Mouse (Mus musculus): ENCODE data around the gene Aqp5. TPM values are rescaled to one million over a fixed set of nuclear protein-coding genes. Genes with fewer than 3 reads are reported as not detected.

The Aqp5 gene
- total RNA-seq, 1 experiment, result 2.9 TPM

GRCm38 (mm10) chr15:99549901-99550300 lies 40.7 kb upstream of the Aqp5 start:
- DNase-seq (ENCODE audit: low read depth, low spot score), result peak; percentile 69
- H3K9ac ChIP-seq (ENCODE audit: insufficient read depth, low read depth, low read length, poor library complexity, severe bottlenecking), result no peak overlapping the region
- in situ Hi-C loops (cut with MboI; ENCODE audit: low sequenced_read_pairs in 2 of 2, unreplicated experiment in 2 of 2), result no loop called here
- peaks cover 2 to 12% of the 10 kb centered on the region in 2 experiments; a peak in 3 of 4 replicates for H3K4me1 ChIP-seq (ENCODE audit: control insufficient read depth in 2 of 2, insufficient read depth in 2 of 2, low read length in 2 of 2, poor library complexity in 1 of 2)
- H3K4me3 ChIP-seq (ENCODE audit: insufficient read depth in 1 of 2, low read depth in 1 of 2, low read length in 2 of 2, poor library complexity in 1 of 2, severe bottlenecking in 1 of 2), result no peak overlapping the region
- H3K27ac ChIP-seq (ENCODE audit: insufficient read depth, low read depth, low read length, poor library complexity, severe bottlenecking), result no peak overlapping the region
- TF ChIP-seq ZNF384 (IDR thresholded peaks at IDR 0.05; ENCODE audit: low read depth, low read length) (no peak), ZC3H11A (IDR thresholded peaks at IDR 0.05; ENCODE audit: borderline replicate concordance, low read depth, low read length) (no peak), CHD2 (IDR thresholded peaks at IDR 0.05; ENCODE audit: low read depth, low read length) (no peak), HCFC1 (IDR thresholded peaks at IDR 0.05; ENCODE audit: borderline replicate concordance, insufficient read depth, low read length) (no peak), MAFK (IDR thresholded peaks at IDR 0.05; ENCODE audit: insufficient read depth, low read depth, low read length) (no peak)
- H3K36me3 ChIP-seq (ENCODE audit: control insufficient read depth, insufficient read depth, low read length, poor library complexity, severe bottlenecking), result no peaks in the 10 kb centered on the region
- H3K9me3 ChIP-seq (ENCODE audit: control insufficient read depth, insufficient read depth, low read depth, low read length), result no peaks in the 10 kb centered on the region

- in situ Hi-C loops (cut with MboI; ENCODE audit: low sequenced_read_pairs in 2 of 2, unreplicated experiment in 2 of 2), result no loop called here
- TF ChIP-seq ZC3H11A (IDR thresholded peaks at IDR 0.05; ENCODE audit: borderline replicate concordance, low read depth, low read length) (no peak), CHD2 (IDR thresholded peaks at IDR 0.05; ENCODE audit: low read depth, low read length) (no peak), ZNF384 (IDR thresholded peaks at IDR 0.05; ENCODE audit: low read depth, low read length) (no peak), MAFK (IDR thresholded peaks at IDR 0.05; ENCODE audit: insufficient read depth, low read depth, low read length) (no peak), HCFC1 (IDR thresholded peaks at IDR 0.05; ENCODE audit: borderline replicate concordance, insufficient read depth, low read length) (no peak)
- no peaks in the 10 kb centered on the region for H3K36me3 ChIP-seq (ENCODE audit: control insufficient read depth, insufficient read depth, low read length, poor library complexity, severe bottlenecking)
- H3K9ac ChIP-seq (ENCODE audit: insufficient read depth, low read depth, low read length, poor library complexity, severe bottlenecking), result no peak overlapping the region
- DNase-seq (ENCODE audit: low read depth, low spot score), result no peak
- peaks cover 2 to 12% of the 10 kb centered on the region in 2 experiments; a peak in 3 of 4 replicates for H3K4me1 ChIP-seq (ENCODE audit: control insufficient read depth in 2 of 2, insufficient read depth in 2 of 2, low read length in 2 of 2, poor library complexity in 1 of 2)
- H3K9me3 ChIP-seq (ENCODE audit: control insufficient read depth, insufficient read depth, low read depth, low read length), result no peaks in the 10 kb centered on the region
- H3K27ac ChIP-seq (ENCODE audit: insufficient read depth, low read depth, low read length, poor library complexity, severe bottlenecking), result no peak overlapping the region
- H3K4me3 ChIP-seq (ENCODE audit: insufficient read depth in 1 of 2, low read depth in 1 of 2, low read length in 2 of 2, poor library complexity in 1 of 2, severe bottlenecking in 1 of 2), result no peak overlapping the region
Measured at GRCm38 (mm10) chr15:99553767-99554166, 36.8 kb upstream of the Aqp5 start.

- H3K36me3 ChIP-seq (ENCODE audit: control insufficient read depth, insufficient read depth, low read length, poor library complexity, severe bottlenecking), result no peaks in the 10 kb centered on the region
- in situ Hi-C loops (cut with MboI; ENCODE audit: low sequenced_read_pairs in 2 of 2, unreplicated experiment in 2 of 2), result no loop called here
- no peak for DNase-seq (ENCODE audit: low read depth, low spot score)
- TF ChIP-seq HCFC1 (IDR thresholded peaks at IDR 0.05; ENCODE audit: borderline replicate concordance, insufficient read depth, low read length) (no peak), ZNF384 (IDR thresholded peaks at IDR 0.05; ENCODE audit: low read depth, low read length) (no peak), MAFK (IDR thresholded peaks at IDR 0.05; ENCODE audit: insufficient read depth, low read depth, low read length) (no peak), ZC3H11A (IDR thresholded peaks at IDR 0.05; ENCODE audit: borderline replicate concordance, low read depth, low read length) (no peak), CHD2 (IDR thresholded peaks at IDR 0.05; ENCODE audit: low read depth, low read length) (no peak)
- no peaks in the 10 kb centered on the region for H3K9me3 ChIP-seq (ENCODE audit: control insufficient read depth, insufficient read depth, low read depth, low read length)
- H3K4me1 ChIP-seq (ENCODE audit: control insufficient read depth in 2 of 2, insufficient read depth in 2 of 2, low read length in 2 of 2, poor library complexity in 1 of 2), result peaks cover 4 to 9% of the 10 kb centered on the region in 2 experiments; a peak in 2 of 4 replicates
- no peak overlapping the region for H3K4me3 ChIP-seq (ENCODE audit: insufficient read depth in 1 of 2, low read depth in 1 of 2, low read length in 2 of 2, poor library complexity in 1 of 2, severe bottlenecking in 1 of 2)
- no peak overlapping the region for H3K9ac ChIP-seq (ENCODE audit: insufficient read depth, low read depth, low read length, poor library complexity, severe bottlenecking)
- H3K27ac ChIP-seq (ENCODE audit: insufficient read depth, low read depth, low read length, poor library complexity, severe bottlenecking), result no peak overlapping the region
Measured at GRCm38 (mm10) chr15:99558947-99559346, 31.6 kb upstream of the Aqp5 start.

GRCm38 (mm10) chr15:99560246-99560645 lies 30.3 kb upstream of the Aqp5 start:
- Histone ChIP-seq H3K9ac (ENCODE audit: insufficient read depth, low read depth, low read length, poor library complexity, severe bottlenecking) (no peak overlapping the region), H3K27ac (ENCODE audit: insufficient read depth, low read depth, low read length, poor library complexity, severe bottlenecking) (no peak overlapping the region), H3K4me1 (ENCODE audit: control insufficient read depth in 2 of 2, insufficient read depth in 2 of 2, low read length in 2 of 2, poor library complexity in 1 of 2) (peaks cover 4 to 17% of the 10 kb centered on the region in 2 experiments; a peak in 2 of 4 replicates), H3K4me3 (ENCODE audit: insufficient read depth in 1 of 2, low read depth in 1 of 2, low read length in 2 of 2, poor library complexity in 1 of 2, severe bottlenecking in 1 of 2) (no peak overlapping the region), H3K9me3 (ENCODE audit: control insufficient read depth, insufficient read depth, low read depth, low read length) (no peaks in the 10 kb centered on the region), H3K36me3 (ENCODE audit: control insufficient read depth, insufficient read depth, low read length, poor library complexity, severe bottlenecking) (no peaks in the 10 kb centered on the region)
- no peak for DNase-seq (ENCODE audit: low read depth, low spot score)
- TF ChIP-seq HCFC1 (IDR thresholded peaks at IDR 0.05; ENCODE audit: borderline replicate concordance, insufficient read depth, low read length) (no peak), MAFK (IDR thresholded peaks at IDR 0.05; ENCODE audit: insufficient read depth, low read depth, low read length) (no peak), CHD2 (IDR thresholded peaks at IDR 0.05; ENCODE audit: low read depth, low read length) (no peak), ZNF384 (IDR thresholded peaks at IDR 0.05; ENCODE audit: low read depth, low read length) (no peak), ZC3H11A (IDR thresholded peaks at IDR 0.05; ENCODE audit: borderline replicate concordance, low read depth, low read length) (no peak)
- in situ Hi-C loops (cut with MboI; ENCODE audit: low sequenced_read_pairs in 2 of 2, unreplicated experiment in 2 of 2), result no loop called here

- H3K4me1 ChIP-seq (ENCODE audit: control insufficient read depth in 2 of 2, insufficient read depth in 2 of 2, low read length in 2 of 2, poor library complexity in 1 of 2), result peaks cover 4 to 28% of the 10 kb centered on the region in 2 experiments; a peak in 3 of 4 replicates
- H3K4me3 ChIP-seq (ENCODE audit: insufficient read depth in 1 of 2, low read depth in 1 of 2, low read length in 2 of 2, poor library complexity in 1 of 2, severe bottlenecking in 1 of 2), result no peak overlapping the region
- DNase-seq (ENCODE audit: low read depth, low spot score), result no peak
- H3K9ac ChIP-seq (ENCODE audit: insufficient read depth, low read depth, low read length, poor library complexity, severe bottlenecking), result no peak overlapping the region
- in situ Hi-C loops (cut with MboI; ENCODE audit: low sequenced_read_pairs in 2 of 2, unreplicated experiment in 2 of 2), result no loop called here
- H3K9me3 ChIP-seq (ENCODE audit: control insufficient read depth, insufficient read depth, low read depth, low read length), result no peaks in the 10 kb centered on the region
- TF ChIP-seq ZC3H11A (IDR thresholded peaks at IDR 0.05; ENCODE audit: borderline replicate concordance, low read depth, low read length), result no peak
- no peak for TF ChIP-seq CHD2 (IDR thresholded peaks at IDR 0.05; ENCODE audit: low read depth, low read length)
- no peak for TF ChIP-seq ZNF384 (IDR thresholded peaks at IDR 0.05; ENCODE audit: low read depth, low read length)
- no peak for TF ChIP-seq HCFC1 (IDR thresholded peaks at IDR 0.05; ENCODE audit: borderline replicate concordance, insufficient read depth, low read length)
- TF ChIP-seq MAFK (IDR thresholded peaks at IDR 0.05; ENCODE audit: insufficient read depth, low read depth, low read length), result no peak
- H3K27ac ChIP-seq (ENCODE audit: insufficient read depth, low read depth, low read length, poor library complexity, severe bottlenecking), result no peak overlapping the region
- H3K36me3 ChIP-seq (ENCODE audit: control insufficient read depth, insufficient read depth, low read length, poor library complexity, severe bottlenecking), result no peaks in the 10 kb centered on the region
Measured at GRCm38 (mm10) chr15:99567371-99567770, 23.2 kb upstream of the Aqp5 start.
